Mouse (Mus musculus) E14TG2a.4 (cell line): ENCODE measurements around the gene Armc6.

ENCODE experiments used
- H3K27me3 ChIP-seq: 2 replicates; pipeline ENCODE4 v1.6.1; 2014; ENCODE audit warnings: low read length, control low read depth; ENCODE audit not compliant: insufficient read depth
- H3K36me3 ChIP-seq: 2 replicates; pipeline ENCODE4 v1.6.1; 2014; ENCODE audit warnings: low read length, control low read depth; ENCODE audit not compliant: insufficient read depth
- H3K4me1 ChIP-seq: replicated peaks from 2 replicates; pipeline ENCODE4 v1.6.1; 2014; ENCODE audit warnings: low read depth, low read length, control low read depth
- H3K4me3 ChIP-seq: replicated peaks from 2 replicates; pipeline ENCODE4 v1.5.1; 2014; ENCODE audit warnings: mild to moderate bottlenecking, low read length
- H3K9me3 ChIP-seq: 2 replicates; pipeline ENCODE4 v1.6.1; 2014; ENCODE audit warnings: low read length, control low read depth
- CTCF ChIP-seq: conservative IDR thresholded peaks from 2 replicates; pipeline ENCODE4 v1.5.1; 2014; ENCODE audit warnings: low read length
- NANOG ChIP-seq: IDR thresholded peaks from 2 replicates; pipeline ENCODE4 v1.6.1; 2014; ENCODE audit warnings: borderline replicate concordance, low read length, mixed read lengths
- POU5F1 ChIP-seq: IDR thresholded peaks from 2 replicates; pipeline ENCODE4 v1.6.1; 2014; ENCODE audit warnings: low read length, borderline replicate concordance

Gene Armc6

GRCm38 (mm10) chr8:70200098-70200681, 34.1 kb downstream of the Armc6 start:
- no peaks in the 10 kb centered on the region for H3K27me3 ChIP-seq
- H3K4me3 ChIP-seq, result no peak overlapping the region
- no peaks in the 10 kb centered on the region for H3K9me3 ChIP-seq
- no peaks in the 10 kb centered on the region for H3K36me3 ChIP-seq
- TF ChIP-seq NANOG (no peak), POU5F1 (no peak), CTCF (no peak)
- peaks cover 19% of the 10 kb centered on the region for H3K4me1 ChIP-seq

- Histone ChIP-seq H3K36me3 (peaks cover 4% of the 10 kb centered on the region; the same call in 1 of the 2 replicates), H3K9me3 (no peaks in the 10 kb centered on the region), H3K27me3 (no peaks in the 10 kb centered on the region), H3K4me3 (no peak overlapping the region), H3K4me1 (peaks cover 5% of the 10 kb centered on the region; the same call in 1 of the 2 replicates)
- TF ChIP-seq CTCF, result no peak
- TF ChIP-seq NANOG, result no peak
- no peak for TF ChIP-seq POU5F1
Observed at GRCm38 (mm10) chr8:70197603-70198002, 36.7 kb downstream of the Armc6 start.

DNA sequence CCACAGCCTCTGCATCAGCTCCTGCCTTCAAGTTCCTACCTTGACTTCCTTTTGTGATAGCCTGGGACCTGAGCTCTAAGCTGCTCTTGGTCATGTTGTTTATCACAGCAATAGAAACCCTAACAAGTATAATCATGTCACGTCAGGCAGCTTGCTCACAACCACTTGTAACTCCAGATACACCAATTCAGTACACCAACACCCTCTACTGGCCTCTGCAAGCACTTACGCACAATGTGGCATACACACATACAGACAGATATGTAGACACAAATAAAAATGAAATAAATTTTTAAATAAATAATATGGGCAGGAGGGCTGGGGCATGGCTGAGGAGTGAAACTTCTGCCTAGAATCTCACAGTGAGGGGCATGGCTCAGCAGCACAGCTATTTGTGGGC, 38.5 kb downstream of the Armc6 start:
- TF ChIP-seq CTCF, result peak; percentile 46
- no peak for TF ChIP-seq POU5F1
- peaks cover 17% of the 10 kb centered on the region; the same call in 1 of the 2 replicates for H3K36me3 ChIP-seq
- no peaks in the 10 kb centered on the region for H3K27me3 ChIP-seq
- H3K4me1 ChIP-seq, result peaks cover 5% of the 10 kb centered on the region; the same call in 1 of the 2 replicates
- H3K9me3 ChIP-seq, result no peaks in the 10 kb centered on the region
- no peak overlapping the region for H3K4me3 ChIP-seq

DNA sequence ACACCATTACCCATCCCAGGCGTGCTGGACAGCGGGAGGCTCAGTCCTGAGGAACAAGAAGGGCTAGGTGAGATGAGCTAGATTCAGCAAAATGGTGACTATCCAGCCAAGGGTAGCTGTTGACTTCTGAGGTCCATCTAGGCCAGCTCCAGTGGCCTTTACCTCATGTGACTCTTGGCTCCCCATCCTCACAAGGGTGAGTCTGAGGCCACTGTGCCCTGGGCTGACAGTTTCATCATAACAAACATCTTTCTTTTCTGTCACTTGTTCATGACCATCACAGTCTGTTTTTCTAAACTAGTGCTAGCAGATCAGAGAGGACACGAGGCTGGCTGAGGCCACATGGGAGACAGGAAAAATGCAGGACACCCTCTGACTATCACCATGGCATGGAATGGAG, 40.1 kb downstream of the Armc6 start:
- TF ChIP-seq NANOG (no peak), CTCF (no peak), POU5F1 (no peak)
- Histone ChIP-seq H3K4me3 (no peak overlapping the region), H3K27me3 (no peaks in the 10 kb centered on the region), H3K9me3 (no peaks in the 10 kb centered on the region), H3K36me3 (peaks cover 32% of the 10 kb centered on the region), H3K4me1 (peaks cover 9% of the 10 kb centered on the region)

DNA sequence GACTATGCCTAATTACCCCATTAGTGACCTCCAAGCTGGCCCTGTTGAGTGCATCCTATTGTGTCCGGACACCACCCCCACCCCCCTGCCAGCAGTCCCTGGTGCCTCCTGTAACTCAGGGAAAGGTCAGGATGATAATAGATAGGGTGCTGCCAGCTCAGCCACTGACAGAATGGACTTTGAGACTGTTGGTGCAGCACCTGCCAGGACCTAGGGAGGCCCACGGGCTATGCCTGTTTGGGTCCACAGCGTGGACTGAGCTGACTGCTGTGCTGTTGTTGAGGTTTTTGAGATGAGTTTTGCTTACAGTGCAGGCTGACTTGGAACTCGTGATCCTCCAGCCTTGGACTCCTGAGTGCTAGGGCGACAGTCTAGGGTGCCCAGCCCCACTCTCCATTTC, 41.0 kb downstream of the Armc6 start:
- TF ChIP-seq CTCF, result no peak
- TF ChIP-seq NANOG, result no peak
- TF ChIP-seq POU5F1, result no peak
- no peaks in the 10 kb centered on the region for H3K9me3 ChIP-seq
- peaks cover 13% of the 10 kb centered on the region for H3K4me1 ChIP-seq
- peaks cover 41% of the 10 kb centered on the region for H3K36me3 ChIP-seq
- no peak overlapping the region for H3K4me3 ChIP-seq
- no peaks in the 10 kb centered on the region for H3K27me3 ChIP-seq

DNA sequence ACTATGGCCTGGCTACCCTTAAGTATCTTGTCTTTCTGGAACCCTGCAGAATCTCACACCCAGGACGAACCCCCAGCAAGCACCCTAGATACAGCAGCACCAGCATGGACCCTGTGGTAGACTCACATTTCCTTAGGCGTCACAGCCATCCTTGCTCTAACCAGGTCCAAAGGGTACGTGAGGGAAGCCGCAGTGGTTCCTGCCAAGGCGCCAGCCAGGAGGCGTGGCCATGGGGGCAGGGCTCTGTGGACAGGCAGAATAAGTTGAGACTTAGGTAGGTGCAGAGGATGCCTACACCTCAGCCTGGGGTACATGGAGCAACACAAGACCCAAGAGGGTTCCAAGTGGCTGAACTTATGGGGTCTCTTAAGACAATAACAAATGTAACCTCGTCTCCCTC, 45.6 kb downstream of the Armc6 start:
- Histone ChIP-seq H3K9me3 (no peaks in the 10 kb centered on the region), H3K36me3 (peaks cover 57% of the 10 kb centered on the region), H3K4me3 (no peak overlapping the region), H3K27me3 (peaks cover 2% of the 10 kb centered on the region), H3K4me1 (peaks cover 30% of the 10 kb centered on the region)
- TF ChIP-seq CTCF, result no peak
- TF ChIP-seq POU5F1, result no peak
- no peak for TF ChIP-seq NANOG

GRCm38 (mm10) chr8:70183194-70183593, 51.1 kb downstream of the Armc6 start:
- Histone ChIP-seq H3K4me1 (peaks cover 60% of the 10 kb centered on the region), H3K9me3 (no peaks in the 10 kb centered on the region), H3K4me3 (no peak overlapping the region), H3K36me3 (peaks cover 50% of the 10 kb centered on the region), H3K27me3 (peaks cover 2% of the 10 kb centered on the region)
- TF ChIP-seq NANOG (no peak), CTCF (no peak), POU5F1 (no peak)

- peaks cover 57% of the 10 kb centered on the region for H3K4me1 ChIP-seq
- peak overlapping the region; percentile 49; the same call in 1 of the 2 replicates for H3K4me3 ChIP-seq
- H3K9me3 ChIP-seq, result no peaks in the 10 kb centered on the region
- H3K36me3 ChIP-seq, result peaks cover 52% of the 10 kb centered on the region
- TF ChIP-seq CTCF (no peak), POU5F1 (no peak), NANOG (no peak)
- H3K27me3 ChIP-seq, result peaks cover 2% of the 10 kb centered on the region
Observed at GRCm38 (mm10) chr8:70181903-70182252, 52.4 kb downstream of the Armc6 start.

- H3K27me3 ChIP-seq, result peaks cover 2% of the 10 kb centered on the region
- peak overlapping the region; percentile 49 for H3K4me3 ChIP-seq
- peaks cover 52% of the 10 kb centered on the region for H3K4me1 ChIP-seq
- no peaks in the 10 kb centered on the region for H3K9me3 ChIP-seq
- H3K36me3 ChIP-seq, result peaks cover 57% of the 10 kb centered on the region
- TF ChIP-seq POU5F1 (no peak), CTCF (no peak), NANOG (no peak)
Observed at GRCm38 (mm10) chr8:70181212-70181902, 52.9 kb downstream of the Armc6 start.
